Mouse (Mus musculus) myocyte (in vitro differentiated cells): ENCODE measurements around the gene Hdc. TPM values are rescaled to one million over a fixed set of nuclear protein-coding genes. Genes with fewer than 3 reads are reported as not detected.

Source experiments
- H3K27me3 ChIP-seq: one replicate; pipeline ENCODE4 v1.6.1; 2011; ENCODE audit not compliant: control insufficient read depth, insufficient read depth, insufficient read length
- H3K36me3 ChIP-seq: one replicate; pipeline ENCODE4 v1.6.1; 2011; ENCODE audit not compliant: control insufficient read depth, insufficient read depth
- H3K4me2 ChIP-seq: one replicate; pipeline ENCODE4 v1.6.1; 2011; ENCODE audit warnings: low read depth, control low read depth
- H3K4me3 ChIP-seq: one replicate; pipeline ENCODE4 v1.5.1; 2011; ENCODE audit warnings: mild to moderate bottlenecking, control low read depth, moderate library complexity
- H3K79me2 ChIP-seq: one replicate; pipeline ENCODE4 v1.6.1; 2011; ENCODE audit not compliant: control insufficient read depth, insufficient read depth
- H3ac ChIP-seq: one replicate; pipeline ENCODE4 v1.6.1; 2011; ENCODE audit not compliant: control insufficient read depth, insufficient read length
- CEBPB ChIP-seq: IDR thresholded peaks from 2 replicates; pipeline ENCODE4 v1.6.1; 2011; ENCODE audit warnings: mild to moderate bottlenecking, moderate library complexity; ENCODE audit not compliant: poor library complexity, insufficient read depth, severe bottlenecking
- E2F4 ChIP-seq: IDR thresholded peaks from one replicate; pipeline ENCODE4 v1.6.1; 2011; ENCODE audit warnings: mild to moderate bottlenecking, control low read depth, moderate library complexity; ENCODE audit not compliant: insufficient read depth
- MAX ChIP-seq: IDR thresholded peaks from one replicate; pipeline ENCODE4 v1.6.1; 2011; ENCODE audit warnings: low read depth, mild to moderate bottlenecking, control low read depth
- MYOD1 ChIP-seq, 3 experiments: IDR thresholded peaks; one replicate each; pipeline ENCODE4 v1.6.1; 2011; ENCODE audit warnings: control low read depth in 2 of 3, low read depth in 2 of 3, mild to moderate bottlenecking in 2 of 3, moderate library complexity in 1 of 3; ENCODE audit not compliant: insufficient read length in 2 of 3, control insufficient read depth in 1 of 3
- MYOG ChIP-seq, 3 experiments: IDR thresholded peaks; one replicate each; pipeline ENCODE4 v1.6.1; 2011; ENCODE audit warnings: control low read depth in 2 of 3, low read depth in 2 of 3, mild to moderate bottlenecking in 2 of 3; ENCODE audit not compliant: insufficient read length in 2 of 3, control insufficient read depth in 1 of 3, insufficient read depth in 1 of 3
- POLR2A ChIP-seq: IDR thresholded peaks from one replicate; pipeline ENCODE4 v1.6.1; 2011; ENCODE audit warnings: low read depth, mild to moderate bottlenecking, control low read depth, moderate library complexity; ENCODE audit not compliant: insufficient read length
- POLR2AphosphoS2 ChIP-seq: IDR thresholded peaks from one replicate; pipeline ENCODE4 v1.6.1; 2011; ENCODE audit warnings: low read depth, control low read depth; ENCODE audit not compliant: insufficient read length
- REST ChIP-seq: IDR thresholded peaks from one replicate; pipeline ENCODE4 v1.6.1; 2011; ENCODE audit warnings: mild to moderate bottlenecking, control low read depth, moderate library complexity; ENCODE audit not compliant: insufficient read depth, insufficient read length
- SRF ChIP-seq: IDR thresholded peaks from one replicate; pipeline ENCODE4 v1.6.1; 2011; ENCODE audit warnings: low read depth; ENCODE audit not compliant: control insufficient read depth, insufficient read length
- TCF12 ChIP-seq: IDR thresholded peaks from one replicate; pipeline ENCODE4 v1.6.1; 2011; ENCODE audit warnings: mild to moderate bottlenecking, control low read depth; ENCODE audit not compliant: poor library complexity, insufficient read depth, severe bottlenecking
- TCF3 ChIP-seq: IDR thresholded peaks from one replicate; pipeline ENCODE4 v1.6.1; 2011; ENCODE audit warnings: low read depth, control low read depth; ENCODE audit not compliant: insufficient read length
- USF1 ChIP-seq: IDR thresholded peaks from one replicate; pipeline ENCODE4 v1.6.1; 2011; ENCODE audit warnings: low read depth, mild to moderate bottlenecking, control low read depth, moderate library complexity
- polyA plus RNA-seq: library from polyadenylated mRNA; unstranded; fragments of >200 nt; fragmentation: generic; extraction: Trizol; gene quantifications from one replicate; pipeline ENCODE4 v1.2.1, GENCODE M21; 2012; ENCODE audit warnings: missing spikeins

Hdc gene
- polyA plus RNA-seq, 1 experiment = 0.36 TPM

- Histone ChIP-seq H3K4me3 (no peak overlapping the region), H3K36me3 (no peaks in the 10 kb centered on the region), H3ac (no peak overlapping the region), H3K79me2 (no peaks in the 10 kb centered on the region), H3K27me3 (no peaks in the 10 kb centered on the region), H3K4me2 (no peak overlapping the region)
- TF ChIP-seq TCF3 (no peak), REST (no peak), POLR2A (no peak), CEBPB (peak; percentile 42; the same call in 1 of the 2 replicates), SRF (no peak), MYOG (IDR thresholded peaks at IDR 0.05; ENCODE audit: control insufficient read depth in 1 of 3, insufficient read depth in 1 of 3, insufficient read length in 2 of 3, low read depth in 2 of 3) (no peak), TCF12 (no peak), POLR2AphosphoS2 (no peak)
Observed at GRCm38 (mm10) chr2:126600533-126600932, 18.6 kb downstream of the Hdc start.

GRCm38 (mm10) chr2:126599005-126599404 is 20.1 kb downstream of the Hdc start:
- no peak for TF ChIP-seq MYOD1 (IDR thresholded peaks at IDR 0.05; ENCODE audit: control insufficient read depth in 1 of 3, insufficient read length in 2 of 3, low read depth in 2 of 3)
- no peak for TF ChIP-seq SRF
- TF ChIP-seq CEBPB = no peak
- TF ChIP-seq TCF12 = no peak
- no peak for TF ChIP-seq POLR2A
- no peak overlapping the region for H3K4me3 ChIP-seq
- H3K27me3 ChIP-seq = no peaks in the 10 kb centered on the region
- no peak overlapping the region for H3ac ChIP-seq
- H3K36me3 ChIP-seq = no peaks in the 10 kb centered on the region
- no peak overlapping the region for H3K4me2 ChIP-seq
- no peaks in the 10 kb centered on the region for H3K79me2 ChIP-seq

GRCm38 (mm10) chr2:126598359-126598758 is 20.7 kb downstream of the Hdc start:
- H3K4me3 ChIP-seq = no peak overlapping the region
- no peaks in the 10 kb centered on the region for H3K79me2 ChIP-seq
- no peaks in the 10 kb centered on the region for H3K36me3 ChIP-seq
- H3K27me3 ChIP-seq = no peaks in the 10 kb centered on the region
- no peak overlapping the region for H3ac ChIP-seq
- no peak for TF ChIP-seq TCF12
- no peak for TF ChIP-seq MYOG (IDR thresholded peaks at IDR 0.05; ENCODE audit: control insufficient read depth in 1 of 3, insufficient read depth in 1 of 3, insufficient read length in 2 of 3, low read depth in 2 of 3)
- TF ChIP-seq MAX = no peak
- TF ChIP-seq POLR2A = no peak
- TF ChIP-seq CEBPB = no peak
- no peak for TF ChIP-seq REST
- TF ChIP-seq MYOD1 (IDR thresholded peaks at IDR 0.05; ENCODE audit: control insufficient read depth in 1 of 3, insufficient read length in 2 of 3, low read depth in 2 of 3) = no peak
- TF ChIP-seq POLR2AphosphoS2 = no peak
- no peak for TF ChIP-seq USF1
- no peak for TF ChIP-seq SRF
- TF ChIP-seq TCF3 = no peak
- TF ChIP-seq E2F4 = no peak
- no peak overlapping the region for H3K4me2 ChIP-seq

GRCm38 (mm10) chr2:126597279-126598241 is 21.5 kb downstream of the Hdc start:
- TF ChIP-seq MYOG (IDR thresholded peaks at IDR 0.05; ENCODE audit: control insufficient read depth in 1 of 3, insufficient read depth in 1 of 3, insufficient read length in 2 of 3, low read depth in 2 of 3) = no peak
- no peak for TF ChIP-seq MAX
- no peak for TF ChIP-seq CEBPB
- no peak for TF ChIP-seq TCF12
- TF ChIP-seq USF1 = no peak
- no peak for TF ChIP-seq POLR2A
- TF ChIP-seq MYOD1 (IDR thresholded peaks at IDR 0.05; ENCODE audit: control insufficient read depth in 1 of 3, insufficient read length in 2 of 3, low read depth in 2 of 3) = no peak
- no peak for TF ChIP-seq SRF
- no peak for TF ChIP-seq REST
- Histone ChIP-seq H3K79me2 (no peaks in the 10 kb centered on the region), H3ac (no peak overlapping the region), H3K4me3 (no peak overlapping the region), H3K36me3 (no peaks in the 10 kb centered on the region), H3K4me2 (no peak overlapping the region), H3K27me3 (no peaks in the 10 kb centered on the region)

- Histone ChIP-seq H3K79me2 (no peaks in the 10 kb centered on the region), H3K4me2 (no peak overlapping the region), H3K27me3 (no peaks in the 10 kb centered on the region), H3ac (no peak overlapping the region), H3K36me3 (no peaks in the 10 kb centered on the region), H3K4me3 (no peak overlapping the region)
- TF ChIP-seq CEBPB (no peak), E2F4 (no peak), POLR2AphosphoS2 (no peak), POLR2A (no peak), MYOG (IDR thresholded peaks at IDR 0.05; ENCODE audit: control insufficient read depth in 1 of 3, insufficient read depth in 1 of 3, insufficient read length in 2 of 3, low read depth in 2 of 3) (no peak), REST (no peak), TCF3 (no peak), MAX (no peak)
Observed at GRCm38 (mm10) chr2:126596347-126597072, 22.6 kb downstream of the Hdc start.
